Mouse (Mus musculus): ENCODE measurements at regions not wholly inside any gene's neighbourhood (a gene's known extent, or its start where the extent isn't known, plus 50 kb on each side); places are given as distances from the start of the nearest gene placed in this dataset.
A peak's percentile ranks its signal among the peaks of the same experiment; 100 is the strongest.
"Not testable (repeated sequence)": the region's sequence is repeated elsewhere in the genome, so short reads cannot be mapped to it uniquely, and the experiment has no call there.

GRCm38 (mm10) chr12:18998160-18998559 lies 483.9 kb downstream of the 5730507C01Rik start:
- not testable (repeated sequence) for DNase-seq (ENCODE audit: low spot score)

GRCm38 (mm10) chr12:19000597-19000996 lies 486.3 kb downstream of the 5730507C01Rik start:
- DNase-seq (ENCODE audit: low spot score), result peak; percentile 5

Measured in MN1 (cell line).